ENCODE assay signal across 25 mouse cellular contexts in the genomic region with DNA sequence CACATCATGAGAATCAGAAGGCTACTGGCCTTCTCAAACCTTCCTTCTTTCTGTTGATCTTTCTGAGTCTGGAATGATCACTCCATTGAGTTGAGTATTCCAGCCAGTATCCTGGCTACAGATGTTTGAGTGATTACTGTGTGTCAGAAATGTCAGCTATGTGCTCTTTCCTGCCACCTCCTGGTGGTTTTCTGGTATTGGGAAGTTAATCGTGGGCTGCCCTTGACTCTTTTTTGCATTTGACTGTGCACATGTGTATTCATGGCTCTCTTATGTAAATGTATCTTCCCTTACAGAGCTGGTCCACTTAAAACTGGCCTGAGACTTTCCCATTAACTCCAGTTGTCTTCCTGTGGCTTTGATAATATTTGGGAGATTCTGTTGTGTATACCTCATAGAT.
DNase-seq lines count a peak whose midpoint lies in the region; TF ChIP-seq lines count a peak whose summit lies in the region.
"Had no signal": no experiment of that assay in that cellular context is flagged by ENCODE, and none has a peak within 500 bp of the region (broad histone marks: within the 10 kb centered on the region; RNA-seq: fewer than 3 reads in every experiment).

No protein-coding gene starts in this region.

- no peak overlapping the region for H3K4me3 ChIP-seq in layer of hippocampus, adult 2 months
- no peak overlapping the region for H3K4me3 ChIP-seq in CH12.LX (replicated peaks in 1 of 3; ENCODE audit: low read depth in 2 of 3, low read length in 2 of 3, poor library complexity in 1 of 3)
- H3K4me3 ChIP-seq in ES-E14 (ENCODE audit: insufficient read depth in 1 of 2, low read depth in 1 of 2, low read length in 2 of 2, poor library complexity in 1 of 2, severe bottlenecking in 1 of 2) = no peak overlapping the region
- no peak overlapping the region for H3K4me3 ChIP-seq in embryonic facial prominence, embryonic 10.5 days
- H3K4me3 ChIP-seq: forebrain, embryonic 12.5 days; left cerebral cortex, adult 2 months; limb, embryonic 10.5 days; midbrain, embryonic 13.5 days; neural tube, embryonic 13.5 days had no signal

- H3K27me3 ChIP-seq in CH12.LX (replicated peaks) = no peaks in the 10 kb centered on the region
- H3K27me3 ChIP-seq in embryonic facial prominence, embryonic 10.5 days (replicated peaks; ENCODE audit: low read depth, poor library complexity, severe bottlenecking) = no peaks in the 10 kb centered on the region
- H3K27me3 ChIP-seq: forebrain, embryonic 12.5 days; midbrain, embryonic 13.5 days; neural tube, embryonic 13.5 days had no signal

- no peaks in the 10 kb centered on the region for H3K9me3 ChIP-seq in CH12.LX (replicated peaks; ENCODE audit: low read length)
- no peaks in the 10 kb centered on the region for H3K9me3 ChIP-seq in ES-E14 (ENCODE audit: control insufficient read depth, insufficient read depth, low read depth, low read length)
- no peaks in the 10 kb centered on the region for H3K9me3 ChIP-seq in embryonic facial prominence, embryonic 10.5 days
- H3K9me3 ChIP-seq: forebrain, embryonic 12.5 days; limb, embryonic 10.5 days; midbrain, embryonic 13.5 days; neural tube, embryonic 13.5 days had no signal

- TF ChIP-seq RAD21 in CH12.LX (IDR thresholded peaks at IDR 0.05; ENCODE audit: low read depth, low read length) = no peak; the same call in none of the 2 replicates

- no peak overlapping the region for H3K4me2 ChIP-seq in CH12.LX (ENCODE audit: insufficient read depth, low read depth, poor library complexity, severe bottlenecking)
- H3K4me2 ChIP-seq: forebrain, embryonic 12.5 days; midbrain, embryonic 13.5 days; neural tube, embryonic 13.5 days had no signal

- H3K9ac ChIP-seq in CH12.LX (ENCODE audit: insufficient read depth, low read depth) = no peak overlapping the region
- no peak overlapping the region for H3K9ac ChIP-seq in ES-E14 (ENCODE audit: insufficient read depth, low read depth, low read length, poor library complexity, severe bottlenecking)
- H3K9ac ChIP-seq: forebrain, embryonic 12.5 days; midbrain, embryonic 13.5 days; neural tube, embryonic 13.5 days had no signal

- H3K36me3 ChIP-seq in CH12.LX (replicated peaks in 1 of 2; ENCODE audit: control insufficient read depth in 1 of 2, insufficient read depth in 1 of 2, low read length in 1 of 2) (no peaks in the 10 kb centered on the region), ES-E14 (ENCODE audit: control insufficient read depth, insufficient read depth, low read length, poor library complexity, severe bottlenecking) (no peaks in the 10 kb centered on the region)
- H3K36me3 ChIP-seq in embryonic facial prominence, embryonic 10.5 days (replicated peaks) = no peaks in the 10 kb centered on the region
- H3K36me3 ChIP-seq: forebrain, embryonic 12.5 days; limb, embryonic 10.5 days; midbrain, embryonic 13.5 days; neural tube, embryonic 13.5 days had no signal

- in situ Hi-C loops in CH12.LX (cut with MboI; ENCODE audit: low pct_ligation_motif_present, low pct_unique_long_range_greater_than_20kb, low sequenced_read_pairs) = no loop called here
- in situ Hi-C loops in ES-E14 (cut with MboI; ENCODE audit: low sequenced_read_pairs in 2 of 2, unreplicated experiment in 2 of 2) = no loop called here

- WGBS in embryonic facial prominence, embryonic 10.5 days = 34% methylated on average over 1 of the region's 1 CpGs

- H3K27ac ChIP-seq in layer of hippocampus, adult 2 months = no peak overlapping the region
- H3K27ac ChIP-seq in CH12.LX (ENCODE audit: insufficient read depth, low read depth) (no peak overlapping the region), ES-E14 (ENCODE audit: insufficient read depth, low read depth, low read length, poor library complexity, severe bottlenecking) (no peak overlapping the region)
- H3K27ac ChIP-seq in embryonic facial prominence, embryonic 10.5 days (replicated peaks) = no peak overlapping the region
- H3K27ac ChIP-seq: forebrain, embryonic 12.5 days; left cerebral cortex, adult 2 months; limb, embryonic 10.5 days; midbrain, embryonic 13.5 days; neural tube, embryonic 13.5 days had no signal

- TF ChIP-seq POLR2A in CH12.LX (IDR thresholded peaks at IDR 0.05; ENCODE audit: low read depth, low read length) = no peak

- no peak for DNase-seq in layer of hippocampus, adult 2 months (ENCODE audit: low spot score in 2 of 2)
- DNase-seq in layer of hippocampus, postnatal 25 days (ENCODE audit: extremely low spot score in 1 of 2, low spot score in 1 of 2) = no peak
- DNase-seq in CH12.LX (ENCODE audit: extremely low read depth) (peak; percentile 26), ES-E14 (ENCODE audit: low read depth, low spot score) (peak; percentile 26)
- DNase-seq in forelimb bud, embryonic 11.5 days (ENCODE audit: low read depth, low spot score) = peak; percentile 1
- DNase-seq in embryonic facial prominence, embryonic 10.5 days (ENCODE audit: low spot score) = no peak
- no peak for DNase-seq in adrenal gland, postnatal 36 days
- no peak for DNase-seq in spleen, postnatal 10 days (ENCODE audit: low spot score in 2 of 2)
- DNase-seq: adrenal gland, postnatal 10 days; cerebellum, adult 11 months; cerebellum, postnatal 25 days; heart, postnatal 4 days; kidney, adult 18-20 months; kidney, postnatal 14 days; lung, adult 2 months; lung, postnatal 4 days; right cerebral cortex, postnatal 14 days; spleen, adult 18-20 months; thymus, adult 18-20 months; thymus, postnatal 4 days had no signal

- no peak for TF ChIP-seq EP300 in CH12.LX (IDR thresholded peaks at IDR 0.05; ENCODE audit: low read length)

- H3K4me1 ChIP-seq in CH12.LX (ENCODE audit: control insufficient read depth in 1 of 2, insufficient read depth in 2 of 2) = no peaks in the 10 kb centered on the region
- H3K4me1 ChIP-seq in ES-E14 (ENCODE audit: control insufficient read depth in 2 of 2, insufficient read depth in 2 of 2, low read length in 2 of 2, poor library complexity in 1 of 2) = no peaks in the 10 kb centered on the region
- no peaks in the 10 kb centered on the region for H3K4me1 ChIP-seq in embryonic facial prominence, embryonic 10.5 days
- H3K4me1 ChIP-seq: forebrain, embryonic 12.5 days; limb, embryonic 10.5 days; midbrain, embryonic 13.5 days; neural tube, embryonic 13.5 days had no signal

- dilution Hi-C loops in CH12.LX (cut with MboI; ENCODE audit: extremely low pct_ligation_motif_present, extremely low pct_unique_long_range_greater_than_20kb, low sequenced_read_pairs) = no loop called here

- no peaks in the 10 kb centered on the region for H3K79me2 ChIP-seq in CH12.LX (replicated peaks; ENCODE audit: control insufficient read depth, extremely low read depth, insufficient read depth, poor library complexity, severe bottlenecking)

- TF ChIP-seq CTCF in layer of hippocampus, adult 2 months (conservative IDR thresholded peaks at IDR 0.05) = peak; percentile 22; the same call in 1 of the 2 replicates
- peak; percentile 19 to 27; a peak in 3 of 4 replicates for TF ChIP-seq CTCF in CH12.LX (conservative IDR thresholded peaks at IDR 0.05 in 1 of 2, IDR thresholded peaks at IDR 0.05 in 1 of 2; ENCODE audit: low read depth in 2 of 2, low read length in 2 of 2)

TF ChIP-seq in CH12.LX, 34 proteins besides CTCF, POLR2A, EP300 and RAD21:
- TF ChIP-seq USF2 (conservative IDR thresholded peaks at IDR 0.05; ENCODE audit: low read depth, low read length) (no peak), SMC3 (IDR thresholded peaks at IDR 0.05; ENCODE audit: low read depth, low read length) (0 out of 2 replicates have a peak, but pooled peaks have one; percentile 6)

TF ChIP-seq in ES-E14, 5 proteins besides CTCF, POLR2A, EP300 and RAD21:
- TF ChIP-seq ZNF384 (IDR thresholded peaks at IDR 0.05; ENCODE audit: low read depth, low read length) (no peak), HCFC1 (IDR thresholded peaks at IDR 0.05; ENCODE audit: borderline replicate concordance, insufficient read depth, low read length) (no peak), CHD2 (IDR thresholded peaks at IDR 0.05; ENCODE audit: low read depth, low read length) (no peak), ZC3H11A (IDR thresholded peaks at IDR 0.05; ENCODE audit: borderline replicate concordance, low read depth, low read length) (no peak), MAFK (IDR thresholded peaks at IDR 0.05; ENCODE audit: insufficient read depth, low read depth, low read length) (no peak)

Comparison
In these comparisons a context has a peak if more than half of its experiments do, and no peak if none do; other contexts are left out.
1. DNase-seq: peak in CH12.LX (single experiment), ES-E14 (single experiment) and forelimb bud, embryonic 11.5 days (single experiment); none in layer of hippocampus, adult 2 months (0 of 2), layer of hippocampus, postnatal 25 days (0 of 2), embryonic facial prominence, embryonic 10.5 days (single experiment), adrenal gland, postnatal 36 days (0 of 2) and spleen, postnatal 10 days (0 of 2).